Comparison of ENCODE assay signal across 25 mouse cellular contexts in genomic region chr7:136094681-136095360, GRCm38 (mm10).
DNase-seq lines count a peak whose midpoint lies in the region; ATAC-seq and TF ChIP-seq lines count a peak whose summit lies in the region.
"Had no signal": no experiment of that assay in that cellular context is flagged by ENCODE, and none has a peak within 500 bp of the region (broad histone marks: within the 10 kb centered on the region; RNA-seq: fewer than 3 reads in every experiment).

No protein-coding gene starts in this region.

- H3K27ac ChIP-seq in forebrain, embryonic 14.5 days (ENCODE audit: low read depth, low read length): no peak overlapping the region
- no peak overlapping the region for H3K27ac ChIP-seq in forebrain, embryonic 11.5 days (ENCODE audit: low read depth, low read length)
- H3K27ac ChIP-seq in midbrain, embryonic 15.5 days: peak overlapping the region; percentile 48
- no peak overlapping the region; the same call in 1 of the 2 replicates for H3K27ac ChIP-seq in midbrain, embryonic 16.5 days (ENCODE audit: low read length)
- H3K27ac ChIP-seq: forebrain, embryonic 13.5 days; heart, embryonic 13.5 days had no signal

- no peaks in the 10 kb centered on the region for H3K27me3 ChIP-seq in forebrain, embryonic 14.5 days (replicated peaks; ENCODE audit: control insufficient read depth, insufficient read depth, low read length)
- H3K27me3 ChIP-seq in forebrain, embryonic 11.5 days (ENCODE audit: control insufficient read depth, insufficient read depth, low read length): no peaks in the 10 kb centered on the region
- no peaks in the 10 kb centered on the region for H3K27me3 ChIP-seq in midbrain, embryonic 15.5 days (replicated peaks)
- no peaks in the 10 kb centered on the region for H3K27me3 ChIP-seq in midbrain, embryonic 16.5 days (ENCODE audit: control insufficient read depth, insufficient read depth, low read depth, low read length)
- H3K27me3 ChIP-seq: heart, embryonic 13.5 days; megakaryocyte, embryonic 14.5 days had no signal

- peaks cover 7% of the 10 kb centered on the region; the same call in 1 of the 2 replicates for H3K4me1 ChIP-seq in forebrain, embryonic 14.5 days (ENCODE audit: control insufficient read depth, insufficient read depth, low read length)
- peaks cover 6% of the 10 kb centered on the region for H3K4me1 ChIP-seq in forebrain, embryonic 11.5 days (replicated peaks; ENCODE audit: control insufficient read depth, insufficient read depth, low read length)
- H3K4me1 ChIP-seq in midbrain, embryonic 15.5 days: peaks cover 9% of the 10 kb centered on the region
- peaks cover 7% of the 10 kb centered on the region for H3K4me1 ChIP-seq in midbrain, embryonic 16.5 days (ENCODE audit: control insufficient read depth, insufficient read depth, low read length)
- H3K4me1 ChIP-seq: megakaryocyte, embryonic 14.5 days had no signal

- TF ChIP-seq CTCF in brain, embryonic 14.5 days (IDR thresholded peaks at IDR 0.05; ENCODE audit: borderline replicate concordance, extremely low read depth, insufficient read depth, insufficient read length): no peak

- no peak for ATAC-seq in forebrain, embryonic 14.5 days
- no peak for ATAC-seq in forebrain, embryonic 11.5 days (replicated peaks; ENCODE audit: low FRiP score)
- ATAC-seq in midbrain, embryonic 15.5 days (replicated peaks): no peak
- ATAC-seq in midbrain, embryonic 16.5 days: no peak
- ATAC-seq: activated CD4-positive, CD25-positive, alpha-beta regulatory T cell, adult 4 months; forebrain, embryonic 13.5 days had no signal

- 37% methylated on average over 14 of the region's 14 CpGs for WGBS in forebrain, embryonic 14.5 days
- 48% methylated on average over 14 of the region's 14 CpGs for WGBS in forebrain, embryonic 11.5 days
- 46% methylated on average over 14 of the region's 14 CpGs for WGBS in midbrain, embryonic 15.5 days
- WGBS in midbrain, embryonic 16.5 days: 47% methylated on average over 14 of the region's 14 CpGs

- no peaks in the 10 kb centered on the region for H3K9me3 ChIP-seq in forebrain, embryonic 14.5 days (replicated peaks; ENCODE audit: control insufficient read depth, low read length)
- no peaks in the 10 kb centered on the region for H3K9me3 ChIP-seq in forebrain, embryonic 11.5 days (ENCODE audit: control insufficient read depth, low read length)
- no peaks in the 10 kb centered on the region for H3K9me3 ChIP-seq in midbrain, embryonic 15.5 days
- H3K9me3 ChIP-seq in midbrain, embryonic 16.5 days (replicated peaks; ENCODE audit: control insufficient read depth, low read length, poor library complexity, severe bottlenecking): no peaks in the 10 kb centered on the region
- H3K9me3 ChIP-seq: forebrain, embryonic 13.5 days; heart, embryonic 13.5 days; megakaryocyte, embryonic 14.5 days had no signal

- H3K9ac ChIP-seq in forebrain, embryonic 14.5 days (ENCODE audit: low read length): no peak overlapping the region
- H3K9ac ChIP-seq in forebrain, embryonic 11.5 days (ENCODE audit: low read length): no peak overlapping the region
- H3K9ac ChIP-seq in midbrain, embryonic 15.5 days: no peak overlapping the region
- H3K9ac ChIP-seq in midbrain, embryonic 16.5 days (ENCODE audit: low read depth, low read length): no peak overlapping the region
- H3K9ac ChIP-seq: forebrain, embryonic 13.5 days; heart, embryonic 13.5 days had no signal

- H3K4me2 ChIP-seq in forebrain, embryonic 14.5 days (ENCODE audit: low read length): peak overlapping the region; percentile 2; the same call in 1 of the 2 replicates
- no peak overlapping the region for H3K4me2 ChIP-seq in forebrain, embryonic 11.5 days (ENCODE audit: low read depth, low read length, severe bottlenecking)
- H3K4me2 ChIP-seq in midbrain, embryonic 15.5 days: no peak overlapping the region
- no peak overlapping the region for H3K4me2 ChIP-seq in midbrain, embryonic 16.5 days (ENCODE audit: low read length)
- H3K4me2 ChIP-seq: forebrain, embryonic 13.5 days; heart, embryonic 13.5 days; liver, embryonic 11.5 days had no signal

- peak; percentile 37 for DNase-seq in forebrain, embryonic 14.5 days (ENCODE audit: low spot score)
- no peak for DNase-seq in forebrain, embryonic 11.5 days (ENCODE audit: low spot score)
- DNase-seq in brain, embryonic 14.5 days (ENCODE audit: low read depth): peak; percentile 61
- DNase-seq in retina, postnatal 1 day: peak; percentile 44
- DNase-seq in cerebellum, adult 8-10 months: no peak
- no peak for DNase-seq in yolk sac, embryonic 10.5 days (ENCODE audit: low spot score)
- DNase-seq: cerebellum, adult 2 months; gastrocnemius, postnatal 10 days; heart, adult 18-20 months; heart, postnatal 36 days; kidney, adult 8-10 months; kidney, postnatal 25 days; lung, adult 18-20 months; lung, postnatal 14 days; right cerebral cortex, postnatal 14 days; spleen, adult 18-20 months; thymus, postnatal 4 days had no signal

- no peak for TF ChIP-seq POLR2A in brain, embryonic 14.5 days (IDR thresholded peaks at IDR 0.05; ENCODE audit: borderline replicate concordance, extremely low read depth, insufficient read depth, insufficient read length, poor library complexity, severe bottlenecking)

- H3K4me3 ChIP-seq in forebrain, embryonic 14.5 days (ENCODE audit: low read depth, low read length): no peak overlapping the region
- H3K4me3 ChIP-seq in forebrain, embryonic 11.5 days (ENCODE audit: low read depth, low read length): no peak overlapping the region
- H3K4me3 ChIP-seq in midbrain, embryonic 15.5 days: no peak overlapping the region
- H3K4me3 ChIP-seq in midbrain, embryonic 16.5 days (ENCODE audit: low read depth, low read length): no peak overlapping the region
- H3K4me3 ChIP-seq: forebrain, embryonic 13.5 days; heart, embryonic 13.5 days; megakaryocyte, embryonic 14.5 days had no signal

- H3K36me3 ChIP-seq in forebrain, embryonic 14.5 days (ENCODE audit: control insufficient read depth, insufficient read depth, low read length): no peaks in the 10 kb centered on the region
- no peaks in the 10 kb centered on the region for H3K36me3 ChIP-seq in forebrain, embryonic 11.5 days (ENCODE audit: control insufficient read depth, insufficient read depth, low read length)
- H3K36me3 ChIP-seq in midbrain, embryonic 15.5 days (replicated peaks): no peaks in the 10 kb centered on the region
- no peaks in the 10 kb centered on the region for H3K36me3 ChIP-seq in midbrain, embryonic 16.5 days (ENCODE audit: control insufficient read depth, insufficient read depth, low read length)
- H3K36me3 ChIP-seq: G1E; heart, embryonic 13.5 days had no signal

Comparison
In these comparisons a context has a peak if more than half of its experiments do, and no peak if none do; other contexts are left out.
1. DNase-seq: peak in forebrain, embryonic 14.5 days (single experiment), brain, embryonic 14.5 days (single experiment) and retina, postnatal 1 day (single experiment); none in forebrain, embryonic 11.5 days (single experiment), cerebellum, adult 8-10 months (single experiment) and yolk sac, embryonic 10.5 days (single experiment).